Mouse (Mus musculus) forebrain, postnatal 0 days (tissue): ENCODE results near the gene Agpat2. TPM values are rescaled to one million over a fixed set of nuclear protein-coding genes. Genes with fewer than 3 reads are reported as not detected.

Source experiments
- ATAC-seq: fragments of 200-750 bp; cut with Nextera tagmentation; 2 replicates; pipeline ENCODE4 v1.8.0; 2017; ENCODE audit warnings: mild to moderate bottlenecking, moderate library complexity
- DNase-seq: peaks from one replicate; pipeline ENCODE4 v3.0.0-alpha.2; 2015
- H3K27ac ChIP-seq: fragments of 300-500 bp; sonication (generic); 2 replicates; pipeline ENCODE4 v1.5.1; 2014; ENCODE audit warnings: low read depth, mild to moderate bottlenecking, antibody characterized with exemption, low read length, moderate library complexity, mixed read lengths
- H3K27me3 ChIP-seq: fragments of 300-500 bp; sonication (generic); 2 replicates; pipeline ENCODE4 v1.6.1; 2014; ENCODE audit warnings: mild to moderate bottlenecking, low read length, mixed read lengths; ENCODE audit not compliant: insufficient read depth
- H3K36me3 ChIP-seq: fragments of 300-500 bp; sonication (generic); 2 replicates; pipeline ENCODE4 v1.6.1; 2014; ENCODE audit warnings: mild to moderate bottlenecking, moderate library complexity; ENCODE audit not compliant: insufficient read depth
- H3K4me1 ChIP-seq: fragments of 300-500 bp; sonication (generic); 2 replicates; pipeline ENCODE4 v1.6.1; 2014; ENCODE audit warnings: antibody characterized with exemption; ENCODE audit not compliant: insufficient read depth
- H3K4me2 ChIP-seq: fragments of 300-500 bp; sonication (generic); 2 replicates; pipeline ENCODE4 v1.6.1; 2014; ENCODE audit warnings: low read depth, mild to moderate bottlenecking, moderate library complexity
- H3K4me3 ChIP-seq: fragments of 300-500 bp; sonication (generic); 2 replicates; pipeline ENCODE4 v1.5.1; 2014; ENCODE audit warnings: low read depth, low read length, mixed read lengths
- H3K9ac ChIP-seq: fragments of 300-500 bp; sonication (generic); 2 replicates; pipeline ENCODE4 v1.6.1; 2014; ENCODE audit warnings: mild to moderate bottlenecking
- H3K9me3 ChIP-seq: fragments of 300-500 bp; sonication (generic); 2 replicates; pipeline ENCODE4 v1.6.1; 2016; ENCODE audit warnings: low read length
- CTCF ChIP-seq: sonication (generic); IDR thresholded peaks from 2 replicates; pipeline ENCODE4 v1.5.1; 2016; ENCODE audit warnings: antibody characterized with exemption, control low read depth, low read depth
- WGBS: fragments of 180-500 bp; shearing (Covaris S2); extraction: QIAGEN DNeasy Blood & Tissue Kit; methylation state at CpG from one replicate; pipeline ENCODE4 v1.1.7; 2014; 5-methylcytosine and 5-hydroxymethylcytosine counted together
- polyA plus RNA-seq: library from polyadenylated mRNA; unstranded; fragments of >200 nt; fragmentation: Nextera tagmentation; extraction: Ambion mirVana; gene quantifications from 2 replicates; pipeline ENCODE4 v1.2.1, GENCODE M21; 2015
- total RNA-seq: library from RNA; depleted of rRNA; stranded (reverse); fragments of >200 nt; gene quantifications from 2 replicates; pipeline ENCODE4 v1.2.3, GENCODE M21; 2014

Agpat2 gene
- total and polyA plus RNA-seq, 2 experiments from 2014 or later = 6.2 to 10.0 TPM

DNA sequence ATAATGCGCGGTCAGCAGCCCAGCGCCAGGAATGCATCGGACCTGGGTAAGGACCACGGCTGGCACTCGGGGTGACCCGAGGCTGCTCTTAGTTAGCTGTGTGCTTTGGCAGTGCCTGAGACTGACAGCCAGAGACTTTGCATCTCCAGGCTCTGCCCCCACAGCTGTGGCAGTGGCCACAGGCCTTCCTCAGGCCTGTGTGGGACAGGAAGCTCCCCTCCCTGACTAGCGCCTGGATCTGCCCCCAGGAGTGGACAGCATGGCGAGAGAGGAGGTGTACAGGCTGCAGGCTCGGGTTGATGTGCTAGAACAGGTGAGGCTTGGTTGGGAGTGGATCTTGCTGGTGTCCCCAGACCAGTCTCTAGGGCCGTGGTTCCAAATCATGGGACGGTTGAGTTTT lies 12.8 kb downstream of the Agpat2 start:
- 0 out of 2 replicates have a peak, but pooled peaks cover 5% of the 10 kb centered on the region for H3K4me1 ChIP-seq
- H3K9ac ChIP-seq = no peak overlapping the region
- no peak for ATAC-seq
- no peak for DNase-seq
- H3K4me2 ChIP-seq = no peak overlapping the region
- 79% methylated on average over 12 of the region's 12 CpGs for WGBS
- H3K4me3 ChIP-seq = no peak overlapping the region
- H3K36me3 ChIP-seq = no peaks in the 10 kb centered on the region
- H3K27ac ChIP-seq = no peak overlapping the region
- TF ChIP-seq CTCF = no peak
- no peaks in the 10 kb centered on the region for H3K27me3 ChIP-seq
- no peaks in the 10 kb centered on the region for H3K9me3 ChIP-seq

DNA sequence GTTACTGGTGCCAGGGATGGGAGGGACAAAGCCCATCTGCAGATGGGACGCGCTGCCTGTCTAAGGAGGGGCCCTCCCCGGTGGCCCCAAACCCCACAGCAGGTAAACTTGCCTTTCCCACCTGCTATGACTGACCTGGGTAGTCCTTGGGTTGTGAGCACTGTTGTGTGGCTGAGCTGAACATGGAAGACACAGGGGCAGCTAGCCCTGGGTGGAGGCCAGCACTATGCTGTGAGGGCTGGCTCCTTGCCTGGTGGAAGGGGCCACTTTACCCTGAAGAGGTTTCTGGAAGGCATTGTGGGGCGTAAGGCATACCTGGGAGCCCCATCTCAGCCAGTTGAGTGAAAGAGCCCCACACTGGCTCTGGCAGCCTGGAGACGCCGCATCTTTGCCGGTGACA lies 13.3 kb downstream of the Agpat2 start:
- Histone ChIP-seq H3K9ac (no peak overlapping the region), H3K27me3 (no peaks in the 10 kb centered on the region), H3K4me1 (0 out of 2 replicates have a peak, but pooled peaks cover 5% of the 10 kb centered on the region), H3K9me3 (no peaks in the 10 kb centered on the region), H3K4me3 (no peak overlapping the region), H3K27ac (no peak overlapping the region), H3K4me2 (no peak overlapping the region), H3K36me3 (no peaks in the 10 kb centered on the region)
- no peak for TF ChIP-seq CTCF
- ATAC-seq (no peak), DNase-seq (no peak)
- WGBS = 85% methylated on average over 7 of the region's 7 CpGs

DNA sequence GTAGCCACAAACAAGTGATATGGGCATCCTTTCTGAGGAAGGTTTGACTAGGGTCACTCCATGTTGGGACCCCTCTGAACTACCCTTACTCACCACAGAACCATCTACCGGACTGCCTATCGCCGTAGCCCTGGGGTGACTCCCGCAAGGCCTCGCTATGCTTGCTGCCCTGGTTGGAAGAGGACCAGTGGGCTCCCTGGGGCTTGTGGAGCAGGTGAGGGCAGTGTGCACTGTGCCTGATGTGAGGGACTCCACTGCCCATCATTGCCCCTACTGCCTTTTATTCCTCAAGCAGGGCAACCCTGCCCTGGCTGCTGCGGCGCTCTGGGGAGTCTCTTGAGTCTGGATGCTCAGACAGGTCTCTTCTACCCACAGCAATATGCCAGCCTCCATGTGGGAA lies 13.9 kb downstream of the Agpat2 start:
- Histone ChIP-seq H3K4me3 (no peak overlapping the region), H3K9me3 (no peaks in the 10 kb centered on the region), H3K9ac (no peak overlapping the region), H3K4me1 (0 out of 2 replicates have a peak, but pooled peaks cover 5% of the 10 kb centered on the region), H3K27ac (no peak overlapping the region), H3K4me2 (no peak overlapping the region), H3K36me3 (no peaks in the 10 kb centered on the region), H3K27me3 (no peaks in the 10 kb centered on the region)
- no peak for DNase-seq
- TF ChIP-seq CTCF = no peak
- ATAC-seq = no peak
- WGBS = 92% methylated on average over 7 of the region's 7 CpGs

DNA sequence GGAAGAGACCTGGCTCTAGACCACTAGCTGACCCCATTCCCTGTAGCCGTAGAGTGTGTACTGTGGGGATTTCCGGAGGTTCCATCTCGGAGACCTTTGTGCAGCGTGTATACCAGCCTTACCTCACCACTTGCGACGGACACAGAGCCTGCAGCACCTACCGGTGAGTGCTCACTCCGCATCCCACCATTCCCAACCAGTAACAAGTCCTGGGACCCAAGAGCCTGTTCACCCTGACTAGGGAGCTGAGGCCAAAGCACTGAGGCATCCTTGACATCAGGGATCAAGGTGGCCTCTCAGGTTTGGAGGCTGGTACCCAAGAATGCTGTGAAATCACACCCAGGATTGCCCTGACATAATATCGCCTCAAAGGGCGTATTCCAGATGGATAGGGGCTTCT lies 14.9 kb downstream of the Agpat2 start:
- Histone ChIP-seq H3K4me3 (no peak overlapping the region), H3K9me3 (no peaks in the 10 kb centered on the region), H3K9ac (no peak overlapping the region), H3K36me3 (no peaks in the 10 kb centered on the region), H3K4me2 (no peak overlapping the region), H3K4me1 (0 out of 2 replicates have a peak, but pooled peaks cover 5% of the 10 kb centered on the region), H3K27me3 (no peaks in the 10 kb centered on the region), H3K27ac (no peak overlapping the region)
- no peak for TF ChIP-seq CTCF
- ATAC-seq = no peak
- no peak for DNase-seq
- WGBS = 92% methylated on average over 10 of the region's 10 CpGs

DNA sequence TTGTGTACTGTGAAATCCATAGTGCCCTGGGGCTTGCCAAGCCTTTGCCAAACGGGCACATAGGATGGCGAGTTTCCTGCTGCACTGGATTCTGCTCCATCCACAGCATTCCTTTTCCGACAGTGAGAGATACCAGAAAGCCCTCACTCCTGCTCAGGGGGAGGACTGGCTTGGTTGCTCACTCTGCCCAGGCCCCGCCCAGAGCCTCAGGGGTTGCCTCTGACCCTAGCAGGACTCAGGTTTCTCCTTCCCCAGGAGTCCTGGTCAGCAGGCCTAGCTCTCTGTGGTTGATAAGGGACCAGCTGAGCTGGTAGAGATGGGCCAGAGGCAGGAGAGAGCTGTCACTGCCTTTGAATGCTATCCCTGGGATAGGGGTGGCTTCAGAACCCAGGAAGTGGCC lies 15.6 kb downstream of the Agpat2 start:
- TF ChIP-seq CTCF = no peak
- peak overlapping the region; percentile 15; the same call in 1 of the 2 replicates for H3K4me2 ChIP-seq
- H3K27ac ChIP-seq = no peak overlapping the region
- H3K9ac ChIP-seq = no peak overlapping the region
- 0 out of 2 replicates have a peak, but pooled peaks cover 5% of the 10 kb centered on the region for H3K4me1 ChIP-seq
- no peaks in the 10 kb centered on the region for H3K36me3 ChIP-seq
- 59% methylated on average over 4 of the region's 4 CpGs for WGBS
- no peak overlapping the region for H3K4me3 ChIP-seq
- ATAC-seq (no peak), DNase-seq (no peak)
- H3K27me3 ChIP-seq = no peaks in the 10 kb centered on the region
- no peaks in the 10 kb centered on the region for H3K9me3 ChIP-seq

DNA sequence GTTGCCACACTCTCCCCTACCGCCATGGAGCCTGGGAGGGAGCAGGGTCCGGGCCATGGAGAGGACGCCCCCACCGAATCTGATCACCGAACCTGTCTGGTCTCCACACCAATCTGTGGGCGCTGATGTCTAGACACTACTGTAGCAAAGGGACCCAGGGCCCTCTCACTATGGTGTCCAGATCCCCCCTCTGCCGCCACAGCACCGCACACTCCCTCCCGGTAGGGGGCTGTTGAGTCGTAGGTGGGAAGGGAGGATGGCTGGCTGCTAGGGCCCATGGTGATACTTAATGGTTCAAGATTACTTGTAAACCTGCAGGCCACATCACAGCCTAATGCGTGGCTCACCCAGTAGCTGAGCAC lies 17.2 kb downstream of the Agpat2 start:
- WGBS = 6% methylated on average over 11 of the region's 11 CpGs
- DNase-seq = peak; percentile 51
- Histone ChIP-seq H3K27ac (no peak overlapping the region; the same call in 1 of the 2 replicates), H3K36me3 (no peaks in the 10 kb centered on the region), H3K4me1 (0 out of 2 replicates have a peak, but pooled peaks cover 5% of the 10 kb centered on the region), H3K4me3 (peak overlapping the region; percentile 59), H3K4me2 (peak overlapping the region; percentile 86), H3K9me3 (no peaks in the 10 kb centered on the region), H3K27me3 (no peaks in the 10 kb centered on the region), H3K9ac (peak overlapping the region; percentile 70)
- TF ChIP-seq CTCF = no peak; the same call in 1 of the 2 replicates
- peak; percentile 69 for ATAC-seq

DNA sequence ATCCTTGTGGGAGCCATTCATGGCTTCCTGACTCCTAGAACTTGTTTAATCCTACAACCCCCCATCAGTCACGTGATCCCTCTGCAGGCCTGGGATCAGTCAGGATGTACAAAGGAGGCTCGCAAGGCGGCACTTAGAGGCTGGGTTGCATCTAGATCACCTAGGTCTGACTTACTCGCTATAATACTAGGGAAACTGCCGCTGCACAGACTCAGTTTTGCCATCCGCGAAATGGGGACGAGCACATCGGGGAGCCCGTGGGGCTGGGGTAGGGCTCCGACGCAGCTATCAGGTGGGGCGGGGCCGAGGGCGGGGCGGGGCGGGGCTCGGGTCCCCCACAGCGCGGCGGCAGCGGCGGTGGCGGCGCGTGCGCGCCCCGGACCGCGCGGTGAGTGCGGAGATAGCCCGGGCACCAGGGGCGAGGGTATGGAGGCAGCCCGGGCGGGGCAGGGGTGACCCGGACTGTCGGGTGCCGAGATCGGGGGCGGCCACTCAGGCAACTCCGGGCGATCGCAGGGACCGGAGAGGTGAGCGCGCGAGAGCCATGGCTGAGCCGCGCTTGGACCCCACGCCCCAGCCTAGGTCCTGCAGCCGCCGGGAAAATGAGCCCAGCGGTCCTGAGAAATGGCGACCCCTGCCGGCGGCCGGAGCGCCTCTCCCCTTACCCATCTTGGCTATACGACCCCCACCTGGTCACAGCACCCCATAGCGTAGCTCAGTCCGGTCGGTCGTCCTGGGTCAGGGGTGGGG lies 17.7 kb downstream of the Agpat2 start, which contains the start of gene Gm20532:
TSS of gene Gm20532 (plus strand) at position 346 of the 750 bp plus-strand sequence.
- peak; percentile 66 for DNase-seq
- ATAC-seq = peak; percentile 79
- Histone ChIP-seq H3K9me3 (no peaks in the 10 kb centered on the region), H3K27me3 (no peaks in the 10 kb centered on the region), H3K27ac (no peak within 1 kb of the TSS; the same call in 1 of the 2 replicates), H3K4me3 (peak within 1 kb of the TSS; percentile 59), H3K4me2 (peak within 1 kb of the TSS; percentile 86), H3K36me3 (no peaks in the 10 kb centered on the region), H3K4me1 (0 out of 2 replicates have a peak, but pooled peaks cover 5% of the 10 kb centered on the region), H3K9ac (peak within 1 kb of the TSS; percentile 70)
- under 1% methylated on average over 65 of the region's 65 CpGs for WGBS
- peak; percentile 71 for TF ChIP-seq CTCF
